In genomic region chr3:83495584-83495983, GRCm38 (mm10) we compare ENCODE assay signal across 8 mouse cellular contexts.
DNase-seq lines count a peak whose midpoint lies in the region; ATAC-seq and TF ChIP-seq lines count a peak whose summit lies in the region.

No protein-coding gene starts in this region.

- no peak for ATAC-seq in erythroblast, adult 5-6 weeks (replicated peaks; ENCODE audit: low FRiP score, poor library complexity, severe bottlenecking)

- H3K27ac ChIP-seq in gastrocnemius, adult 2 months = no peak overlapping the region

- DNase-seq in gastrocnemius, adult 2 months = peak; percentile 25
- DNase-seq in gastrocnemius, postnatal 36 days = no peak
- peak; percentile 40 for DNase-seq in left cerebral cortex, postnatal 4 days
- DNase-seq in left cerebral cortex, postnatal 36 days (ENCODE audit: low spot score in 2 of 2) = no peak
- peak; percentile 45 for DNase-seq in adrenal gland, adult 2 months
- peak; percentile 4 for DNase-seq in lung, adult 2 months
- DNase-seq in spleen, postnatal 36 days (ENCODE audit: low spot score in 2 of 2) = no peak

- TF ChIP-seq CTCF in gastrocnemius, adult 2 months (IDR thresholded peaks at IDR 0.05) = peak; percentile 55
- no peak for TF ChIP-seq CTCF in lung, adult 2 months (IDR thresholded peaks at IDR 0.05; ENCODE audit: insufficient read depth, low read length)

- intact Hi-C loops in gastrocnemius, adult 2 months (cut with DNase I) = loop anchor here (5.0 kb wide), 1 partner anchor 267 kb away; no protein-coding TSS in a partner anchor
- intact Hi-C loops in gastrocnemius, postnatal 36 days (cut with DNase I) = no loop called here
- intact Hi-C loops in left cerebral cortex, postnatal 4 days (cut with DNase I) = no loop called here
- intact Hi-C loops in left cerebral cortex, postnatal 36 days (cut with DNase I) = no loop called here

- no peaks in the 10 kb centered on the region for H3K4me1 ChIP-seq in lung, adult 2 months (ENCODE audit: control insufficient read depth, insufficient read depth, low read length)

- no peak for TF ChIP-seq POLR2A in lung, adult 2 months (IDR thresholded peaks at IDR 0.05; ENCODE audit: borderline replicate concordance, extremely low read depth, low read depth, low read length)

- H3K4me3 ChIP-seq in gastrocnemius, adult 2 months = no peak overlapping the region
- H3K4me3 ChIP-seq in lung, adult 2 months (replicated peaks; ENCODE audit: extremely low read depth, low read depth, low read length) = no peak overlapping the region

- WGBS in lung, adult 2 months = 21% methylated on average over 1 of the region's 1 CpGs

Comparison
In these comparisons a context has a peak if more than half of its experiments do, and no peak if none do; other contexts are left out.
1. DNase-seq: peak in gastrocnemius, adult 2 months (single experiment), left cerebral cortex, postnatal 4 days (single experiment), adrenal gland, adult 2 months (single experiment) and lung, adult 2 months (single experiment); none in gastrocnemius, postnatal 36 days (0 of 2), left cerebral cortex, postnatal 36 days (0 of 2) and spleen, postnatal 36 days (0 of 2).